Mouse (Mus musculus): ENCODE measurements around the gene Ppp1r16b. TPM values are rescaled to one million over a fixed set of nuclear protein-coding genes. Genes with fewer than 3 reads are reported as not detected.

The Ppp1r16b gene
- total and polyA plus RNA-seq, 3 experiments, result 0.16 to 0.75 TPM; not detected in 1

DNA sequence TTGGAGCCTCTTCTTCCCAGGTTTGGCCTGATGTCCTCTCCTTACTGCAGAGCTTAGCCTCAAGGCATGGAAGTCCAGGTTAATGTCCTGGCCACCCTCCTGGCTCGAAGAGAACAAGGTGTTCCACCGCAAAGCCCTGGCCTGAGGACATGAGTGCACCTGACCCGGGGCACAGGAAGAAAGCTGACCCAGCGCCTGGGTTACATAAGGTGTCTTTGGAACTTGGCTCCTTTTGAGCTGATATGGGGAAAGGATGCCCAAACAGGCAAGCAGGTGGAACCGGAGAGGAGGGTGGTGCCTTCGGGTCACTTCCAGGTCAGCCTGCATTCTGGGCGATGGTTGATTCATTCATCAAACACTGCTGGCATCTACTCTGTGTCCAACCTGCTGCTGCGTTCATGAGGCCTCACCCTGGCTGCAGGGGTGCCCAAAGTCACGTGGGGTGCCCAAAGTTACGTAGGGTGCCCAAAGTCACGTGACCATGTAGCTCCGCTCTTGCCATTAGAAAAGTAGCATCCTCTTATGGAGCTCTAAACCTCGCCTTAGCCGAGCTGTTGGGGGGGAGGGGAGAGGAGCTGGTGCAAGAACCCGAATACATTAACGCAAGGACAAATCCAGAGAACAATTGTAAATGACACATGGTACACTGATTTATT, 55.6 kb downstream of the Ppp1r16b start:
- Histone ChIP-seq H3K4me3 (ENCODE audit: low read depth, low read length) (no peak overlapping the region), H3K27me3 (ENCODE audit: insufficient read depth, low read length) (peaks cover 13% of the 10 kb centered on the region), H3K4me1 (ENCODE audit: insufficient read depth, low read depth, low read length) (no peaks in the 10 kb centered on the region), H3K9me3 (replicated peaks) (no peaks in the 10 kb centered on the region), H3K36me3 (replicated peaks) (no peaks in the 10 kb centered on the region)
- DNase-seq (ENCODE audit: low spot score), result no peak
- no peak for TF ChIP-seq TAL1 (conservative IDR thresholded peaks at IDR 0.05; ENCODE audit: low read depth, low read length)
- no peak for TF ChIP-seq POLR2AphosphoS5 (IDR thresholded peaks at IDR 0.05; ENCODE audit: insufficient replicate concordance, low read depth, low read length)
- TF ChIP-seq GATA1 (IDR thresholded peaks at IDR 0.05; ENCODE audit: borderline replicate concordance, low read length), result no peak
- no peak for TF ChIP-seq CTCF (IDR thresholded peaks at IDR 0.05; ENCODE audit: low read depth, low read length)
- no peak for TF ChIP-seq GATA2 (IDR thresholded peaks at IDR 0.05; ENCODE audit: borderline replicate concordance, low read depth, low read length)
- ATAC-seq (ENCODE audit: extremely low read depth, insufficient number of reproducible peaks, low FRiP score, poor library complexity, severe bottlenecking), result no peak

DNA sequence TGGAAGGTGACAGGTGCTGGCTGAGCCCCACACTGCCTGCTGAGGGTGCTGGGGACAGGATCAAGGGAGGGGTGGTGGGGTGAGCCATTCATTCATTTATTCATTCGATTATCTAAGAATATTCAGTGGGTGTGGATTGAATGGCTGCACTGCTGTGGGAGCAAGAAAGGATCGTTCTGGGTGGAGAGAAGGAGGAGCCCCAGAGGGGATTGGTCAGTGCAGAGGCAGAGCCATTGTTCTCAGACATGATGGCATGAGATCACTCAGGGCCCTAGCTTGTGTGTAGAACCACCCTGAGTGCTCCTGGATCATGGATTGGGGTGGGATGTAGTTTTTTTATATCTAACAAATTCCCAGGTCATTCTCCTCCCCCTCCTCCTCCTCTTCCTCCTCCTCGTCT, 56.3 kb downstream of the Ppp1r16b start:
- ATAC-seq (ENCODE audit: extremely low read depth, insufficient number of reproducible peaks, low FRiP score, poor library complexity, severe bottlenecking), result no peak
- H3K4me3 ChIP-seq (ENCODE audit: low read depth, low read length), result no peak overlapping the region
- H3K9me3 ChIP-seq (replicated peaks), result no peaks in the 10 kb centered on the region
- TF ChIP-seq POLR2AphosphoS5 (IDR thresholded peaks at IDR 0.05; ENCODE audit: insufficient replicate concordance, low read depth, low read length) (no peak), GATA2 (IDR thresholded peaks at IDR 0.05; ENCODE audit: borderline replicate concordance, low read depth, low read length) (no peak), CTCF (IDR thresholded peaks at IDR 0.05; ENCODE audit: low read depth, low read length) (no peak), GATA1 (IDR thresholded peaks at IDR 0.05; ENCODE audit: borderline replicate concordance, low read length) (no peak), TAL1 (conservative IDR thresholded peaks at IDR 0.05; ENCODE audit: low read depth, low read length) (no peak)
- H3K4me1 ChIP-seq (ENCODE audit: insufficient read depth, low read depth, low read length), result no peaks in the 10 kb centered on the region
- H3K27me3 ChIP-seq (ENCODE audit: insufficient read depth, low read length), result peaks cover 13% of the 10 kb centered on the region
- DNase-seq (ENCODE audit: low spot score), result no peak
- H3K36me3 ChIP-seq (replicated peaks), result no peaks in the 10 kb centered on the region

DNA sequence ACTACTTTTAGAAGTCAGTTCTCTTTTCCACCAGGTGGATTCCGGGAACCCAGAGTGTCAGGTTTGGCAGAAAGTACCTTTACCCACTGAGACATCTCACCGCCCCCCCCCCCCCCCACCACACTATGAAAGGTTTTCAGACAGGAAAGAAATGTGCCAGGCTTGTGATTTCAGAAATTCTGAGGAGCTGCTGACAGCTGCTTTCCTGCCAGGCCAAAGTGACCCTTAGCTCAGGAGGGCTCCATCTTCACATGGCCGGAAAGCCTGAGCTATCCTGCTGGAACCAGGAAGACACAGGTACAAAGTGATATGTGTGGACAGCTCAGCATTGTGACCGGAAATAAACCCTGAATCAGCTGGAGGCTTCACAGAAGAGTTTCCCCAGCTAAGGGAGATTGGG, 56.9 kb downstream of the Ppp1r16b start:
- Histone ChIP-seq H3K9me3 (replicated peaks) (no peaks in the 10 kb centered on the region), H3K27me3 (ENCODE audit: insufficient read depth, low read length) (peaks cover 13% of the 10 kb centered on the region), H3K36me3 (replicated peaks) (no peaks in the 10 kb centered on the region), H3K4me3 (ENCODE audit: low read depth, low read length) (no peak overlapping the region), H3K4me1 (ENCODE audit: insufficient read depth, low read depth, low read length) (no peaks in the 10 kb centered on the region)
- TF ChIP-seq TAL1 (conservative IDR thresholded peaks at IDR 0.05; ENCODE audit: low read depth, low read length) (no peak), POLR2AphosphoS5 (IDR thresholded peaks at IDR 0.05; ENCODE audit: insufficient replicate concordance, low read depth, low read length) (no peak), CTCF (IDR thresholded peaks at IDR 0.05; ENCODE audit: low read depth, low read length) (no peak), GATA2 (IDR thresholded peaks at IDR 0.05; ENCODE audit: borderline replicate concordance, low read depth, low read length) (no peak), GATA1 (IDR thresholded peaks at IDR 0.05; ENCODE audit: borderline replicate concordance, low read length) (no peak)
- DNase-seq (ENCODE audit: low spot score) (no peak), ATAC-seq (ENCODE audit: extremely low read depth, insufficient number of reproducible peaks, low FRiP score, poor library complexity, severe bottlenecking) (no peak)

DNA sequence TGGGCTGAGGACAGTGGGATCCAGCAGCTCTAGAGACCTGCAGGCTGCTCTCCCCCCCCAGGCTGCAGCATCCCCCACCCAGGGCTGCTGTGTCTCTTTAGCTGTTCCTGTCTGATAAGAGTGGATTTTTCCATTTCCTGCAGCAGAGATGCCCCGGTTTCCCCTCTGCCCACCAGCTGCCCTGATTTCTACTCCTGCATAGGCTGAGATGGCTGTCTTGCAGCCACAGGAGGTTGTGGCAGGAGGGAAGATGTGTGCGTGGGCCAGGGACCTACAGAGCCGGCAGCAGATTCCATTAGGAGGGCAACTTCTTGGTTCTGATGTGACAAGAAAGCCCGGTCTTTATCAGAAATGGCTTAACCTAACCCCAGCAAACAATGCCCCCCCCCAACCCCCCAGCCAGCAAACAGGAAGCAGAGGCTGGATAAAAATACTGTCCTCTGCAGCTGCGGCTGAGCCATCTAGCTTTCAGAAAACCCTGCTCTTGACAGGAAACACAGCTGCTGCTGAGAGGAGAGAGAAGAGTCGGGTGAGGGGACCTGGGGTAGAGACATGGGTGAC, 57.9 kb downstream of the Ppp1r16b start:
- no peaks in the 10 kb centered on the region for H3K4me1 ChIP-seq (ENCODE audit: insufficient read depth, low read depth, low read length)
- ATAC-seq (ENCODE audit: extremely low read depth, insufficient number of reproducible peaks, low FRiP score, poor library complexity, severe bottlenecking) (no peak), DNase-seq (ENCODE audit: low spot score) (no peak)
- H3K36me3 ChIP-seq (replicated peaks), result no peaks in the 10 kb centered on the region
- H3K9me3 ChIP-seq (replicated peaks), result no peaks in the 10 kb centered on the region
- peaks cover 13% of the 10 kb centered on the region for H3K27me3 ChIP-seq (ENCODE audit: insufficient read depth, low read length)
- TF ChIP-seq GATA2 (IDR thresholded peaks at IDR 0.05; ENCODE audit: borderline replicate concordance, low read depth, low read length), result no peak
- TF ChIP-seq GATA1 (IDR thresholded peaks at IDR 0.05; ENCODE audit: borderline replicate concordance, low read length), result no peak
- no peak for TF ChIP-seq CTCF (IDR thresholded peaks at IDR 0.05; ENCODE audit: low read depth, low read length)
- no peak for TF ChIP-seq POLR2AphosphoS5 (IDR thresholded peaks at IDR 0.05; ENCODE audit: insufficient replicate concordance, low read depth, low read length)
- no peak for TF ChIP-seq TAL1 (conservative IDR thresholded peaks at IDR 0.05; ENCODE audit: low read depth, low read length)
- no peak overlapping the region for H3K4me3 ChIP-seq (ENCODE audit: low read depth, low read length)

GRCm38 (mm10) chr2:158723806-158724205, 58.6 kb downstream of the Ppp1r16b start:
- peaks cover 13% of the 10 kb centered on the region for H3K27me3 ChIP-seq (ENCODE audit: insufficient read depth, low read length)
- H3K4me1 ChIP-seq (ENCODE audit: insufficient read depth, low read depth, low read length), result no peaks in the 10 kb centered on the region
- DNase-seq (ENCODE audit: low spot score) (no peak), ATAC-seq (ENCODE audit: extremely low read depth, insufficient number of reproducible peaks, low FRiP score, poor library complexity, severe bottlenecking) (no peak)
- no peaks in the 10 kb centered on the region for H3K9me3 ChIP-seq (replicated peaks)
- H3K4me3 ChIP-seq (ENCODE audit: low read depth, low read length), result no peak overlapping the region
- TF ChIP-seq CTCF (IDR thresholded peaks at IDR 0.05; ENCODE audit: low read depth, low read length) (no peak), GATA2 (IDR thresholded peaks at IDR 0.05; ENCODE audit: borderline replicate concordance, low read depth, low read length) (no peak), TAL1 (conservative IDR thresholded peaks at IDR 0.05; ENCODE audit: low read depth, low read length) (no peak), POLR2AphosphoS5 (IDR thresholded peaks at IDR 0.05; ENCODE audit: insufficient replicate concordance, low read depth, low read length) (no peak), GATA1 (IDR thresholded peaks at IDR 0.05; ENCODE audit: borderline replicate concordance, low read length) (no peak)
- no peaks in the 10 kb centered on the region for H3K36me3 ChIP-seq (replicated peaks)

DNA sequence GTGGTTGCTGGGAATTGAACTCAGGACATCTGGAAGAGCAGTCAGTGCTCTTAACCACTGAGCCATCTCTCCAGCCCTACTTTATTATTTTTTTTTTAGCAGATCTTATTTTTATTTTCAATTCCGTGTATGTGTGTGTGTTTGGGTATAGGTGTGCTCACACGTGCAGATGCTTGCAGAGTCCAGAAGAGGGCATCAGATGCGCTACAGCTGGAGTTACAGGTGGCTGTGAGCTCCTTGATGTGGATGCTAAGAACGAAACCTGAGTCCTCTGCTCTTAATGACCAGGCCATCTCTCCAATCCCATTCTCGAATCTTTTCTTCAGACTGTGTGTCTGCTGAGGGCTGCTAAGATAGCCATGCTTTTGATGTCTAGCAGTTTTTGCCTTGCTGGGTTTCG, 61.1 kb downstream of the Ppp1r16b start:
- no peaks in the 10 kb centered on the region for H3K36me3 ChIP-seq (replicated peaks)
- ATAC-seq (ENCODE audit: extremely low read depth, insufficient number of reproducible peaks, low FRiP score, poor library complexity, severe bottlenecking) (no peak), DNase-seq (ENCODE audit: low spot score) (no peak)
- H3K4me1 ChIP-seq (ENCODE audit: insufficient read depth, low read depth, low read length), result no peaks in the 10 kb centered on the region
- no peak overlapping the region for H3K4me3 ChIP-seq (ENCODE audit: low read depth, low read length)
- no peaks in the 10 kb centered on the region for H3K9me3 ChIP-seq (replicated peaks)
- H3K27me3 ChIP-seq (ENCODE audit: insufficient read depth, low read length), result peaks cover 8% of the 10 kb centered on the region
- TF ChIP-seq CTCF (IDR thresholded peaks at IDR 0.05; ENCODE audit: low read depth, low read length) (no peak), GATA1 (IDR thresholded peaks at IDR 0.05; ENCODE audit: borderline replicate concordance, low read length) (no peak), POLR2AphosphoS5 (IDR thresholded peaks at IDR 0.05; ENCODE audit: insufficient replicate concordance, low read depth, low read length) (no peak), TAL1 (conservative IDR thresholded peaks at IDR 0.05; ENCODE audit: low read depth, low read length) (no peak), GATA2 (IDR thresholded peaks at IDR 0.05; ENCODE audit: borderline replicate concordance, low read depth, low read length) (no peak)
